Mouse (Mus musculus) embryonic fibroblast, embryonic 13.5 days (primary cell): ENCODE results near the gene Nceh1. TPM values are rescaled to one million over a fixed set of nuclear protein-coding genes. Genes with fewer than 3 reads are reported as not detected.

Experiments
- H3K27ac ChIP-seq: 2 replicates; pipeline ENCODE4 v1.5.1; 2012; ENCODE audit warnings: low read length, control low read depth, inconsistent platforms; ENCODE audit not compliant: insufficient read depth
- H3K4me1 ChIP-seq: 2 replicates; pipeline ENCODE4 v1.6.1; 2011; ENCODE audit warnings: low read length; ENCODE audit not compliant: control insufficient read depth, insufficient read depth
- H3K4me3 ChIP-seq: 2 replicates; pipeline ENCODE4 v1.5.1; 2011; ENCODE audit warnings: mild to moderate bottlenecking, control low read depth, low read length; ENCODE audit not compliant: insufficient read depth
- CTCF ChIP-seq: IDR thresholded peaks from 2 replicates; pipeline ENCODE4 v1.5.1; 2011; ENCODE audit warnings: mild to moderate bottlenecking, control low read depth, low read length, moderate library complexity, borderline replicate concordance; ENCODE audit not compliant: insufficient read depth
- POLR2A ChIP-seq: IDR thresholded peaks from 2 replicates; pipeline ENCODE4 v1.6.1; 2011; ENCODE audit warnings: low read depth, mild to moderate bottlenecking, control low read depth, low read length, moderate library complexity
- polyA plus RNA-seq: library from polyadenylated mRNA; stranded (reverse); fragments of >200 nt; gene quantifications from 2 replicates; pipeline ENCODE4 v1.2.4, GENCODE M21; 2011; ENCODE audit warnings: low read depth; ENCODE audit not compliant: missing spikeins, insufficient read length

Nceh1 gene
- polyA plus RNA-seq, 1 experiment: 5.3 TPM

GRCm38 (mm10) chr3:27314506-27315164 lies 131.9 kb downstream of the Nceh1 start:
- TF ChIP-seq POLR2A (no peak), CTCF (no peak)
- Histone ChIP-seq H3K4me3 (no peak overlapping the region), H3K27ac (no peak overlapping the region)

GRCm38 (mm10) chr3:27316559-27317287 lies 134.0 kb downstream of the Nceh1 start, which contains the start of gene Tnfsf10:
TSS of gene Tnfsf10 (plus strand) at chr3:27317028.
- H3K4me1 ChIP-seq: no peaks in the 10 kb centered on the region
- no peak within 1 kb of the TSS for H3K4me3 ChIP-seq
- TF ChIP-seq POLR2A (no peak), CTCF (no peak)
- H3K27ac ChIP-seq: no peak within 1 kb of the TSS

More at GRCm38 (mm10) chr3:27314506-27315164, 131.9 kb downstream of the Nceh1 start:
- H3K4me1 ChIP-seq: peaks cover 2% of the 10 kb centered on the region; the same call in 1 of the 2 replicates

GRCm38 (mm10) chr3:27317288-27318024 lies 134.7 kb downstream of the Nceh1 start:
- Histone ChIP-seq H3K27ac (no peak overlapping the region), H3K4me3 (no peak overlapping the region), H3K4me1 (no peaks in the 10 kb centered on the region)
- no peak for TF ChIP-seq POLR2A
- no peak for TF ChIP-seq CTCF

GRCm38 (mm10) chr3:27319650-27320049 lies 136.9 kb downstream of the Nceh1 start:
- TF ChIP-seq CTCF (no peak), POLR2A (no peak)
- H3K4me3 ChIP-seq: no peak overlapping the region
- no peak overlapping the region for H3K27ac ChIP-seq
- H3K4me1 ChIP-seq: no peaks in the 10 kb centered on the region

- Histone ChIP-seq H3K27ac (no peak overlapping the region), H3K4me3 (no peak overlapping the region), H3K4me1 (no peaks in the 10 kb centered on the region)
- TF ChIP-seq CTCF (no peak), POLR2A (no peak)
These were observed 138.1 kb downstream of the Nceh1 start for GRCm38 (mm10) chr3:27320613-27321495.

- H3K4me1 ChIP-seq: no peaks in the 10 kb centered on the region
- no peak overlapping the region for H3K27ac ChIP-seq
- H3K4me3 ChIP-seq: no peak overlapping the region
- TF ChIP-seq CTCF (no peak), POLR2A (no peak)
These were observed 139.8 kb downstream of the Nceh1 start for GRCm38 (mm10) chr3:27322591-27322990.

- Histone ChIP-seq H3K27ac (no peak overlapping the region), H3K4me1 (no peaks in the 10 kb centered on the region), H3K4me3 (no peak overlapping the region)
- TF ChIP-seq POLR2A (no peak), CTCF (no peak)
These were observed 140.8 kb downstream of the Nceh1 start for GRCm38 (mm10) chr3:27323551-27323950.

- no peak overlapping the region for H3K27ac ChIP-seq
- TF ChIP-seq POLR2A: no peak
- no peak for TF ChIP-seq CTCF
- no peaks in the 10 kb centered on the region for H3K4me1 ChIP-seq
- no peak overlapping the region for H3K4me3 ChIP-seq
These were observed 143.9 kb downstream of the Nceh1 start for GRCm38 (mm10) chr3:27326633-27327191.

GRCm38 (mm10) chr3:27330706-27331105 lies 147.9 kb downstream of the Nceh1 start:
- Histone ChIP-seq H3K4me1 (no peaks in the 10 kb centered on the region), H3K27ac (no peak overlapping the region), H3K4me3 (no peak overlapping the region)
- no peak for TF ChIP-seq POLR2A
- TF ChIP-seq CTCF: no peak

Other genes with a start within 250 kb of the Nceh1 start
- gene Ect2, start 29.1 kb upstream of the Nceh1 start, polyA plus RNA-seq: 34.2 and 62.2 TPM in 2 replicates
- 0.11 TPM in 1 of 2 replicates, not detected in the other for gene Tnfsf10, start 134.1 kb downstream of the Nceh1 start, polyA plus RNA-seq
- not detected in 2 replicates for gene Ghsr, start 188.4 kb downstream of the Nceh1 start, polyA plus RNA-seq